Mouse (Mus musculus) hindbrain, embryonic 15.5 days (tissue): ENCODE data around the gene Tlr2. TPM values are rescaled to one million over a fixed set of nuclear protein-coding genes. Genes with fewer than 3 reads are reported as not detected.

Experiments used
- ATAC-seq: fragments of 200-750 bp; cut with Nextera tagmentation; 2 replicates; pipeline ENCODE4 v1.8.0; 2017; ENCODE audit warnings: low read depth, moderate number of reproducible peaks, moderate TSS enrichment; ENCODE audit not compliant: low FRiP score
- H3K27ac ChIP-seq: fragments of 300-500 bp; sonication (generic); replicated peaks from 2 replicates; pipeline ENCODE4 v1.5.1; 2015; ENCODE audit warnings: mild to moderate bottlenecking, inconsistent platforms
- H3K27me3 ChIP-seq: fragments of 300-500 bp; sonication (generic); 2 replicates; pipeline ENCODE4 v1.6.1; 2015; ENCODE audit warnings: control low read depth, inconsistent platforms
- H3K36me3 ChIP-seq: fragments of 300-500 bp; sonication (generic); 2 replicates; pipeline ENCODE4 v1.6.1; 2015; ENCODE audit warnings: control low read depth, inconsistent platforms
- H3K4me1 ChIP-seq: fragments of 300-500 bp; sonication (generic); replicated peaks from 2 replicates; pipeline ENCODE4 v1.6.1; 2015; ENCODE audit warnings: control low read depth, inconsistent platforms
- H3K4me2 ChIP-seq: fragments of 300-500 bp; sonication (generic); 2 replicates; pipeline ENCODE4 v1.6.1; 2015; ENCODE audit warnings: moderate library complexity, mild to moderate bottlenecking, inconsistent platforms
- H3K4me3 ChIP-seq: fragments of 300-500 bp; sonication (generic); 2 replicates; pipeline ENCODE4 v1.5.1; 2015; ENCODE audit warnings: mild to moderate bottlenecking, inconsistent platforms
- H3K9ac ChIP-seq: fragments of 300-500 bp; sonication (generic); 2 replicates; pipeline ENCODE4 v1.6.1; 2015; ENCODE audit warnings: inconsistent platforms
- H3K9me3 ChIP-seq: fragments of 300-500 bp; sonication (generic); 2 replicates; pipeline ENCODE4 v1.6.1; 2016; ENCODE audit warnings: control low read depth, inconsistent platforms
- WGBS: fragments of 180-500 bp; shearing (Covaris S2); methylation state at CpG from one replicate; pipeline ENCODE4 v1.1.7; 2015; 5-methylcytosine and 5-hydroxymethylcytosine counted together
- polyA plus RNA-seq: library from polyadenylated mRNA; unstranded; fragments of >200 nt; fragmentation: Nextera tagmentation; extraction: Ambion mirVana; gene quantifications from 2 replicates; pipeline ENCODE4 v1.2.1, GENCODE M21; 2015

Gene Tlr2
- polyA plus RNA-seq, 1 experiment from 2014 or later, result 1.2 TPM

- WGBS, result 84% methylated on average over 9 of the region's 9 CpGs
- ATAC-seq, result no peak
- H3K36me3 ChIP-seq, result no peaks in the 10 kb centered on the region
- no peaks in the 10 kb centered on the region for H3K4me1 ChIP-seq
- no peaks in the 10 kb centered on the region for H3K9me3 ChIP-seq
- no peak overlapping the region for H3K9ac ChIP-seq
- H3K4me2 ChIP-seq, result no peak overlapping the region
- no peak overlapping the region for H3K4me3 ChIP-seq
- no peak overlapping the region for H3K27ac ChIP-seq
- H3K27me3 ChIP-seq, result no peaks in the 10 kb centered on the region
These were observed 22.5 kb upstream of the Tlr2 start for GRCm38 (mm10) chr3:83864064-83864548.

- ATAC-seq, result no peak
- no peak overlapping the region for H3K4me2 ChIP-seq
- H3K27ac ChIP-seq, result no peak overlapping the region
- H3K27me3 ChIP-seq, result no peaks in the 10 kb centered on the region
- WGBS, result 70% methylated on average over 1 of the region's 1 CpGs
- no peaks in the 10 kb centered on the region for H3K36me3 ChIP-seq
- H3K9ac ChIP-seq, result no peak overlapping the region
- no peaks in the 10 kb centered on the region for H3K9me3 ChIP-seq
- no peak overlapping the region for H3K4me3 ChIP-seq
- no peaks in the 10 kb centered on the region for H3K4me1 ChIP-seq
These were observed 21.4 kb upstream of the Tlr2 start for GRCm38 (mm10) chr3:83862956-83863355.

GRCm38 (mm10) chr3:83859595-83859994 lies 18.0 kb upstream of the Tlr2 start:
- H3K27me3 ChIP-seq, result no peaks in the 10 kb centered on the region
- no peaks in the 10 kb centered on the region for H3K4me1 ChIP-seq
- H3K9ac ChIP-seq, result no peak overlapping the region
- WGBS, result 88% methylated on average over 7 of the region's 7 CpGs
- H3K4me3 ChIP-seq, result no peak overlapping the region
- H3K4me2 ChIP-seq, result no peak overlapping the region
- ATAC-seq, result no peak
- no peaks in the 10 kb centered on the region for H3K9me3 ChIP-seq
- H3K36me3 ChIP-seq, result no peaks in the 10 kb centered on the region
- no peak overlapping the region for H3K27ac ChIP-seq

DNA sequence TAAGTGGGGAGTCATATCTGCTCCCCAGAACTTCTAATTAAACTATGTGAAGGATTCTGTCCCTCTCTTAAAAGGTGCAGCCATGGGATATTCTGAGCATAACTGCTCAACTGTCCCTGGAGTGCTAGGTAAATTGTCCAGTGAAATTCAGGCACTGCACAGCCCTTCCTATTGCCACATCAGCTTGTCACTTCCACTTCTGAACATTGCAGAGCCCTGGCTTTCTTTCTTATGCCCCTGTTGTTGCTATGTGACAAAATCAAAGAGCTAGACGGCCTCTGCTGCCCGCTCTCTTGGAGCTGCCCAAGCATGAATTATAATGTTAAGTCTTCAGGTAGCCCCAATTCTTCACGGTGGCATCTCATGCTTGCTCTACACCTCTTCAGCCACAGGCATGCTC lies 17.5 kb upstream of the Tlr2 start:
- Histone ChIP-seq H3K9me3 (no peaks in the 10 kb centered on the region), H3K27me3 (no peaks in the 10 kb centered on the region), H3K4me1 (no peaks in the 10 kb centered on the region), H3K4me3 (no peak overlapping the region), H3K36me3 (no peaks in the 10 kb centered on the region), H3K9ac (no peak overlapping the region), H3K4me2 (no peak overlapping the region), H3K27ac (no peak overlapping the region)
- WGBS, result 71% methylated on average over 3 of the region's 3 CpGs
- ATAC-seq, result no peak

DNA sequence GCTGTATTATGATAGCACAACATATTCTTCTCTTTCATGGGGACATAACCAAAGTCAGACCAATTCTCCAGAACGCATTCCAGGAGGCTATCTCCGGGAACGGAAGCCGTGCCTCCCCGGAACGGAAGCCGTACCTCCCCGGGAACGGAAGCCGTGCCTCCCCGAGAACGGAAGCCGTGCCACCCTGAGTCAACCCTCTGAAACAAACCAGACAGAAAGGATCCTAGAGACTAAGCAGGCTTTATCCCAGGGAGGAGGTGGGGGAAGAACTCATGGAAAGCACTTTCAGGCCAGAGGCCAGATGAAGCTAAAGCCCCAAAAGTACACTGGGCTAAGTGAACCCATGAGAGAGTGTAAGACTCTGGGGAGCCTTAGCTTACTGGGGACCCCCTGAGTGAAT lies 16.1 kb upstream of the Tlr2 start:
- no peak overlapping the region for H3K27ac ChIP-seq
- no peaks in the 10 kb centered on the region for H3K9me3 ChIP-seq
- no peak for ATAC-seq
- H3K36me3 ChIP-seq, result no peaks in the 10 kb centered on the region
- whole genome bisulfite sequencing, result 96% methylated on average over 13 of the region's 13 CpGs
- H3K4me3 ChIP-seq, result no peak overlapping the region
- no peak overlapping the region for H3K4me2 ChIP-seq
- no peak overlapping the region for H3K9ac ChIP-seq
- H3K27me3 ChIP-seq, result no peaks in the 10 kb centered on the region
- no peaks in the 10 kb centered on the region for H3K4me1 ChIP-seq

DNA sequence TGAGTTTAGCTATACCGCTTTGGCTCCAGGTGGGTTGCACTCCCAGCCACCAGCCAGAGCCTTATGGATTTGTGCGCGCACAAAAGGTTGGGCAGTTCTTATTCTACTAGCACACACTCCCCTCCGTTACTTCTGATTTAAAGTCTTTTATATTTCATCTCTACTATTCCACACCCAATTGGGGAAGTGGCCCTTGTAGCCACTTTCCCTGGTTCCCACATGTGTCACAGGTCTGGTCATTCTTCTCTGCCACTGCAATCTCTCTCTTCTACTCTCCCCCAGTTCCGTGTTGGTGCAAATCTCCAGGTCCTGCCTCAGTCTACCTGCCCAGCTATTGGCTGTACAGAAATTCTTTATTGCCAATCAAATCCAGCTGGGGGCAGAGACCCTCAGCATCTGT lies 14.1 kb upstream of the Tlr2 start:
- H3K9me3 ChIP-seq, result no peaks in the 10 kb centered on the region
- no peak overlapping the region for H3K4me3 ChIP-seq
- no peak overlapping the region for H3K9ac ChIP-seq
- H3K4me2 ChIP-seq, result no peak overlapping the region
- no peak for ATAC-seq
- WGBS, result 92% methylated on average over 5 of the region's 5 CpGs
- H3K4me1 ChIP-seq, result no peaks in the 10 kb centered on the region
- H3K27me3 ChIP-seq, result no peaks in the 10 kb centered on the region
- no peak overlapping the region for H3K27ac ChIP-seq
- no peaks in the 10 kb centered on the region for H3K36me3 ChIP-seq

- ATAC-seq, result no peak
- no peak overlapping the region for H3K27ac ChIP-seq
- H3K4me3 ChIP-seq, result no peak overlapping the region
- no peak overlapping the region for H3K4me2 ChIP-seq
- no peaks in the 10 kb centered on the region for H3K9me3 ChIP-seq
- no peaks in the 10 kb centered on the region for H3K36me3 ChIP-seq
- H3K4me1 ChIP-seq, result no peaks in the 10 kb centered on the region
- H3K9ac ChIP-seq, result no peak overlapping the region
- WGBS, result 83% methylated on average over 2 of the region's 2 CpGs
- no peaks in the 10 kb centered on the region for H3K27me3 ChIP-seq
These were observed 7.8 kb upstream of the Tlr2 start for GRCm38 (mm10) chr3:83849341-83849740.

- Histone ChIP-seq H3K27me3 (peaks cover 13% of the 10 kb centered on the region; the same call in 1 of the 2 replicates), H3K4me3 (no peak overlapping the region), H3K9me3 (no peaks in the 10 kb centered on the region), H3K4me2 (no peak overlapping the region), H3K27ac (no peak overlapping the region), H3K36me3 (no peaks in the 10 kb centered on the region), H3K4me1 (peaks cover 11% of the 10 kb centered on the region), H3K9ac (no peak overlapping the region)
- WGBS, result 76% methylated on average over 8 of the region's 8 CpGs
- no peak for ATAC-seq
These were observed 3.4 kb upstream of the Tlr2 start for GRCm38 (mm10) chr3:83844766-83845520.

GRCm38 (mm10) chr3:83839477-83839876 lies 2.1 kb downstream of the Tlr2 start:
- Histone ChIP-seq H3K4me2 (no peak overlapping the region), H3K9ac (no peak overlapping the region), H3K36me3 (no peaks in the 10 kb centered on the region), H3K4me3 (no peak overlapping the region), H3K27ac (no peak overlapping the region), H3K9me3 (no peaks in the 10 kb centered on the region), H3K27me3 (peaks cover 17% of the 10 kb centered on the region; the same call in 1 of the 2 replicates), H3K4me1 (peaks cover 11% of the 10 kb centered on the region)
- WGBS, result 96% methylated on average over 5 of the region's 5 CpGs
- ATAC-seq, result no peak

DNA sequence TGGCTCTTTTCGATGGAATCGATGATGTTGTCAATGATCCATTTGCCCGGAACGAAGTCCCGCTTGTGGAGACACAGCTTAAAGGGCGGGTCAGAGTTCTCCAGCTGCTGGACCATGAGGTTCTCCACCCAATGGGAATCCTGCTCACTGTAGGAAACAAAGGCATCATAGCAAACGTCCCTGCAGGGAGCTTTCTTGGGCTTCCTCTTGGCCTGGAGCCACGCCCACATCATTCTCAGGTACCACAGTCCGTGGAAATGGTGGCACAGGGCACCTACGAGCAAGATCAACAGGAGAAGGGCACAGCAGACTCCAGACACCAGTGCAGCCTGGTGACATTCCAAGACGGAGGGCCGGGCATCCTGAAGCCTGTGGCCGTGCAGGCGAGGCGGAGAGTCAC lies 4.9 kb downstream of the Tlr2 start:
- Histone ChIP-seq H3K9me3 (no peaks in the 10 kb centered on the region), H3K27me3 (peaks cover 14% of the 10 kb centered on the region; the same call in 1 of the 2 replicates), H3K4me2 (no peak overlapping the region), H3K27ac (no peak overlapping the region), H3K4me1 (peaks cover 9% of the 10 kb centered on the region), H3K4me3 (no peak overlapping the region), H3K9ac (no peak overlapping the region), H3K36me3 (no peaks in the 10 kb centered on the region)
- ATAC-seq, result no peak
- 85% methylated on average over 15 of the region's 15 CpGs for WGBS

- H3K4me1 ChIP-seq, result no peaks in the 10 kb centered on the region
- H3K9me3 ChIP-seq, result no peaks in the 10 kb centered on the region
- H3K9ac ChIP-seq, result no peak overlapping the region
- no peaks in the 10 kb centered on the region for H3K36me3 ChIP-seq
- ATAC-seq, result no peak
- no peaks in the 10 kb centered on the region for H3K27me3 ChIP-seq
- H3K27ac ChIP-seq, result no peak overlapping the region
- H3K4me2 ChIP-seq, result no peak overlapping the region
- WGBS, result 76% methylated on average over 5 of the region's 5 CpGs
- H3K4me3 ChIP-seq, result no peak overlapping the region
These were observed 13.4 kb downstream of the Tlr2 start for GRCm38 (mm10) chr3:83828145-83828611.

DNA sequence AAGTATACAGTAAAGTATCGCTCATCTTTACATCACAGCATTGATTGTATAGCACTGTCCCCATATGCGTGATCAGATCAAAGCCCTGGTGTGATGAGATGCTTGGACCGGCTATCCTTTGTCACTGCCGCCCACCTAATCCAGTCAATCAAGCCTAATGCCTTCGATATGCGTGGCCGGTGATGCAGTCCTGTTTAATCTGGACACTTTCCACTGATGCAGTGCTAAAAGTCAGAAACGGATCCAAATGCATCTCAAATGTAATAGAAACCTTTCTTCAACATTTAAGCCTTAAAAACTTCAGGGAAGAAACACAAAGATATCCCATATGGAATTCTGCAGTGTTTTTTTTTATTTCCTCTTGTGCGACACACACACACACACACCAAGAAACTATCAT lies 13.9 kb downstream of the Tlr2 start:
- WGBS, result 83% methylated on average over 9 of the region's 9 CpGs
- no peaks in the 10 kb centered on the region for H3K9me3 ChIP-seq
- H3K4me2 ChIP-seq, result no peak overlapping the region
- no peak for ATAC-seq
- H3K4me1 ChIP-seq, result no peaks in the 10 kb centered on the region
- H3K4me3 ChIP-seq, result no peak overlapping the region
- H3K9ac ChIP-seq, result no peak overlapping the region
- H3K27ac ChIP-seq, result no peak overlapping the region
- H3K36me3 ChIP-seq, result no peaks in the 10 kb centered on the region
- H3K27me3 ChIP-seq, result no peaks in the 10 kb centered on the region

DNA sequence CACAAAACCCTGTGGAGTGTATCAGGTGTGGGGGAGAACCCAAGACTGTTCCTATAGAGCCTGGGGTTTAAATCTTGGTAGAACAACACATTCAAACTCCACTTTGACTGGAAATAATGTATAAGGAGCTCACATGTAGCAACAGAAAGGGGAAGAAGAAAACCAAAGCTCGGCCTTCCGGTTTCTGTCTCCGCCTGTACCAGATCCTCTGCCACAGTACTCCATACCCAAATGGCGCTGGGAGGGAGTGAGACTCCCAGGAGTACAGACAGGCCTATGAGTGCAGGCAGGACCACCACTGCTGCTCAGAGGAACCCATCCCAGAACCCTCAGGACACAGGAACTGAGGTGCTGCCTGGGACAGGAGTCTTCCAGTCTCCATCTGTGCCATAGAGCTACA lies 17.8 kb downstream of the Tlr2 start:
- H3K27ac ChIP-seq, result no peak overlapping the region
- no peak overlapping the region for H3K9ac ChIP-seq
- no peaks in the 10 kb centered on the region for H3K9me3 ChIP-seq
- no peaks in the 10 kb centered on the region for H3K4me1 ChIP-seq
- WGBS, result over 99% methylated on average over 4 of the region's 4 CpGs
- H3K4me2 ChIP-seq, result no peak overlapping the region
- H3K36me3 ChIP-seq, result no peaks in the 10 kb centered on the region
- no peak for ATAC-seq
- no peak overlapping the region for H3K4me3 ChIP-seq
- H3K27me3 ChIP-seq, result no peaks in the 10 kb centered on the region
